Mouse (Mus musculus) spleen, postnatal 4 days (tissue): ENCODE results near the gene Zgrf1.

Experiments used
- DNase-seq, 2 experiments: peaks; one replicate each; pipeline ENCODE4 v3.0.0; 2022; ENCODE audit warnings: low spot score in 2 of 2

Gene Zgrf1

GRCm38 (mm10) chr3:127558201-127558600, 4.9 kb downstream of the Zgrf1 start:
- DNase-seq, result no peak

- no peak for DNase-seq
These were observed 9.7 kb downstream of the Zgrf1 start for GRCm38 (mm10) chr3:127562974-127563373.

DNA sequence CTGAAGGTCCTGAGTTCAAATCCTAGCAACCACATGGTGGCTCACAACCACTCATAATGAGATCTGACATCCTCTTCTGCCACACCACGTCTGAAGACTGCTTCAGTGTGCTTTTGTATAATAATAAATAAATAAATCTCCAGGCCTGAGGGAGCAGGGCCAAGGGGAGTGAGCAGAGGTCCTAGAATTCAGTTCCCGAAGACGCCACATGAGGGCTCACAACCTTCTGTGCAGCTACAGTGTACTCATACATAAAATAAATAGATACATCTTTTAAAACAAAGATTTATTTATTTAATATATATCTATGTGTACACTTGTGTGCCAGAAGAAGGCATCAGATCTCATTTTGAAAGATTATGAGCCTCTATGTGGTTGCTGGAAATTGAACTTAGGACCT, 11.8 kb downstream of the Zgrf1 start:
- no peak for DNase-seq

DNA sequence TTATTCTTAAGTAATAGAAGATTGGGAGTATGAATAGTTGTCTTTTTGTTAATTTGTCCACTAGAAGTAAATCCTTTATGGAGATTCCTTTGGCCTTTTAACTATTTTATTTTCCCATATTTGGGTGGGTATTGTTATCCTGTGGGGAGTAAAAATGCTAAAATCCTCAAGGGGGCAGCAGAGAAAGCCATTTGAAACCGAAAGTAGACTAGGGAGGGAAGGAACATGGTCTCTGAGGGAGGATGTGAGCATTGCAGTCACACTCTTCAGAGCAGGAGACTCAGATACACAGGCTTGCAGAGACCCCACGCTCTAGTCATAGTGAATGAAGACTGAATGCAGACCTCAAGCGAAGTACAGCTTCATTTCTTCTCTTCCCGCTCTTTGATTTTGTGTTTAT, 19.3 kb downstream of the Zgrf1 start:
- DNase-seq, result peak in 1 of 2 experiments; percentile 46

GRCm38 (mm10) chr3:127597136-127597535, 43.8 kb downstream of the Zgrf1 start:
- DNase-seq, result no peak

GRCm38 (mm10) chr3:127608109-127608508, 54.8 kb downstream of the Zgrf1 start:
- DNase-seq, result no peak

DNA sequence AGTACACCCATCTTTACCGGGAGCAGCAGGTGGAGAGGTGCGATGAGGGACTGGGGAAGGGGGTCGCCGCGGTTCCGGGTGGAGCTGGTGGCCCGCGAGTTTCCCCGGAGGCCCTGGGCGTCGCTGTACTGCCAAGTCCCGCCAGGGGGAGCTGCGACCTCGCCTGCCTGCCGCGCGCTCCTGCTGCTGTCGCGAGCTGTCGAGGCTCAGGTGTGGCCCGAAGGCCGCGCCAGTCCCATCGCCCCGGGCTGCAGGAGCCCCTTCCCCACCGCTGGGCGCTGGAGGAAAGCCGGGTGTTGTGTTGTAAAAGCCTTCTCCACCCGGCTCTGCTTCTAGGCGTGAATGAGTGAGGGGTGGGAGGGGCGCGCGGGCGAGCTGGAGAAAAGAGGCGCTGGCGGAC, 72.0 kb downstream of the Zgrf1 start:
- peak; percentile 72 to 91 for DNase-seq

DNA sequence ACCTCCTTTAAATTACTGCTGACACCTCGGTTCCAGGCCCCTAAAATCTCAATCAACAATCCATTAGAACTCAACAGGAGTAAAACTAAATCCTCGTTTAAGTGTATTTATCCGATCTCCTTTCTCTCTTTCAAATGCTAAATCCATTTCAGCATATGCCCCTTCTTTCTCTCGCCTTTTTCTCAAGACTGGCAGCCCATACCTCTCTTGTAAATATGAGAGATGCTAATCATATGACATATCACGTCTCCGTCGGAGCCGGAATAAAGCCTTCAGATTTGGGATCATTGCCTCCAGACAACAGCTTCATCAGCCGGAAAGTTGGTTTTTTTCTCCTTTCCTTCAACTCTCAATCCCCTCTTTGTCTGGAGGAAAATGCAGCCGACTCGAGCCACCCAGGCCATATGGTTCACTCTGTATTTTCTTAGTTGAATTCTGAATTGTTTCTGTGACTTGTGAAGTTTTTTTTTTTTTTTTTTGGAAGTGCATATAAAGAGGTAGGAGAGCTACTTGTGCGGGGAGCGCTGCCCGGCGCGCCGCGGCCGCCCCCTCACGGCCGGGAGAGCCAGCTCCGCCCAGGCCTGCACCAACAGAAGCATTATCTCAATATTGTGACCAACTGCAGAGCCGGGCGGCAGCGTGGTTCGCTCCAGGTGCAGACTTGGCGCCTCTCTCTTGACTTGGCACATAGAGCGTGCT, 72.6 kb downstream of the Zgrf1 start:
- peak in 1 of 2 experiments; percentile 61 for DNase-seq

GRCm38 (mm10) chr3:127626524-127626923, 73.2 kb downstream of the Zgrf1 start:
- no peak for DNase-seq

GRCm38 (mm10) chr3:127627151-127627955, 74.1 kb downstream of the Zgrf1 start:
- no peak for DNase-seq

DNA sequence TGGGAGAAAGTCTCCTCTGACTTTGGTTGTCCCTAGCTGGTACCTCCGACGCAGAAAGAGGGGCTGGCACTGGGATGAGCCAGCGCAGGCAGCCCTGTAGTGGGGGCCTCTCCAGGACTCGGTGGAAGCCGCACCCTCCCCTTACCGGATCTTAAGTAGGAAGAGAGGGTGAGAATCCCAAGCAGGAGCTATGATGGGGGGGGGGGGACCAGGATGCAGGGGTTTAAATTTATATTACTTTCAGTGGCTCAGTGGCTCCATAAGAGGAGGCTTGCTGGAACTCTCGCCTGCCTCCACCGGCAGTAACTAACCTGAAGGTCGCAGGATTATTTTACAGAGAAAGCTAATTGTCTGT, 74.6 kb downstream of the Zgrf1 start:
- DNase-seq, result no peak

GRCm38 (mm10) chr3:127628311-127629184, 75.3 kb downstream of the Zgrf1 start:
- no peak for DNase-seq

DNA sequence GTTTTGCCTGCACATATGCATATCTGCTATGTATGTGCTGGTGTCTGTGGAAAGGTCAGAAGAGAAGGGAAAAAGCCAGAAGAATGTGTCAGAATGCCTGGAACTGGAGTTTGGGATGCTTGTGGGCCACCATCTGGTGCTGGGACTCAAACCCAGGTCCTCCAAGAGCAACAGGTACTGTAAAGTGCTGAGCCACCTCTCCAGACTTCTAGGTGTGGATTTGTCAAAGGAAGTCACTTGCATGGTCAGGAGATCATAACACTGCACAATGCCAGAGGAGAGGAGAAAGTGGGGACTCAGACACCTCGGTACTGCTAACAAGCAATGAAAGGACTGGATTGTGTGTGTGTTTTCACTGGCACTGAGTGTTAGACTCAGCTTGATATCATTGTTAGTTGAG, 76.9 kb downstream of the Zgrf1 start:
- DNase-seq, result no peak

DNA sequence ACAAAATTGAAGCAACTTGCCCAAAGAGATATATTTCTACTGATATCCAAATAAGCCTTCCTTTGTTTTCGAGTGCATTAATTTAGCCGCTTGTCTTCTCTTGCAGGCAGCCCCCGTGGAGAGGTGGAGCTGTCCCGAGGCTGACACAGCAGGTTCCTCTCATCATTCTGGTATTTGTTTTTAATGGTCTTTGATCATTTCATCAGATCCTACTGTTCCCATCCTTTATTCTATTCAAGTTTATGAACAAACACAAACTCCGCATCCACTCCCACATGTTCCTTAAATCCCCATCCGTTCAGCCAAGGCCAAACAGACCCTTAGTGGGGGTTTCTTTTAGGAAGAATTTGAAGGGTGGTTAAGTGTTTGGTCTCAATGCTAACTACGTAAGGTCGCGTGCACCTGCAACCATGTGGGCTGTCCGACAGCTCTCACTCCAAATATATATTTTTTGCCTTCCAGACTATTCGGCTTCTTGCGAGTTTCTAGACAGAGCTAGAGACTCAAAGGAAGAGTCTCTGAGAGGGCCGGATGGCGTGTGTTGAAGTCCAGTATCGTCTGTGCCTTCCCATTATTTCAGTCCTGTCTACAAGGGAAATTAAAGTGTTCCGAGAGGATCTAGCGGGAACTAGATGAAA, 77.6 kb downstream of the Zgrf1 start:
- no peak for DNase-seq

- no peak for DNase-seq
These were observed 78.3 kb downstream of the Zgrf1 start for GRCm38 (mm10) chr3:127631582-127631981.

- no peak for DNase-seq
These were observed 79.2 kb downstream of the Zgrf1 start for GRCm38 (mm10) chr3:127632531-127632930.

DNA sequence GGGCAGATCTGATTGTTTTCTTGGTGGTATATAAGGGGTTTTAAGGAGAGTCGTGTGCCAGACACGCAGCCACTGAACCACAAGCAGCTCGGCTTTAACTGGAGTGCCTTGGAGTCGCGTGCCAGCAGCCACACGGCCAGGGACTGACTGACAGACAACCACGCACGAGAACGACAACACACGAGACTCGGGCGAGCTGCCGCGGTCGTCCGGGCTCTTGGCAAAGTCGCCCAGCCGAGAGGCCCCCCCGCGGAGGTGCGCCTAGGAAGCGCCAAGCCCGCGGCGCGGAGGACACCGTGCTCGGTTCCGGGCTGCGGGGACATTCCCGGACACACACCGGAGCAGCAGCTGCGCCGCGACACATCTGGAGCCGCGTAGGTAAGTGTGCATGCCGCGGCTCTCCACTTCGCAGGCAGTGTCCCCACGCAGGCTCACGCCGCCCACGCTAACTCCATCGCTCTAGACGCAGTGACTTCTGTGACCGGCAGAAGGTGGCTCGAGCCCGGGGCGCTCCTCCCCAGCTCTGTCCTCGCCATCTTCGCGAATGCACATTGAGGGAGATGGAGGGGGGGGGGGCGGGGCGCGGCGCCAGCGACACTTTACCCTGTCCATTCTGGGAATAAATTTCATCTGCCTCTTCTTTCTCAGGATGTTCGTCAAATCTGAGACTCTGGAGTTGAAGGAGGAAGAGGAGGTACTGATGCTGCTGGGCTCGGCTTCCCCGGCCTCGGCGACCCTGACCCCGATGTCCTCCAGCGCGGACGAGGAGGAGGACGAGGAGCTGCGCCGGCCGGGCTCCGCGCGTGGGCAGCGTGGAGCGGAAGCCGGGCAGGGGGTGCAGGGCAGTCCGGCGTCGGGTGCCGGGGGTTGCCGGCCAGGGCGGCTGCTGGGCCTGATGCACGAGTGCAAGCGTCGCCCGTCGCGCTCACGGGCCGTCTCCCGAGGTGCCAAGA, 80.1 kb downstream of the Zgrf1 start, which contains the start of gene Neurog2:
Neurog2 (plus strand) TSS at position 56 of the 953 bp plus-strand sequence.
- DNase-seq, result peak in 1 of 2 experiments; percentile 68

DNA sequence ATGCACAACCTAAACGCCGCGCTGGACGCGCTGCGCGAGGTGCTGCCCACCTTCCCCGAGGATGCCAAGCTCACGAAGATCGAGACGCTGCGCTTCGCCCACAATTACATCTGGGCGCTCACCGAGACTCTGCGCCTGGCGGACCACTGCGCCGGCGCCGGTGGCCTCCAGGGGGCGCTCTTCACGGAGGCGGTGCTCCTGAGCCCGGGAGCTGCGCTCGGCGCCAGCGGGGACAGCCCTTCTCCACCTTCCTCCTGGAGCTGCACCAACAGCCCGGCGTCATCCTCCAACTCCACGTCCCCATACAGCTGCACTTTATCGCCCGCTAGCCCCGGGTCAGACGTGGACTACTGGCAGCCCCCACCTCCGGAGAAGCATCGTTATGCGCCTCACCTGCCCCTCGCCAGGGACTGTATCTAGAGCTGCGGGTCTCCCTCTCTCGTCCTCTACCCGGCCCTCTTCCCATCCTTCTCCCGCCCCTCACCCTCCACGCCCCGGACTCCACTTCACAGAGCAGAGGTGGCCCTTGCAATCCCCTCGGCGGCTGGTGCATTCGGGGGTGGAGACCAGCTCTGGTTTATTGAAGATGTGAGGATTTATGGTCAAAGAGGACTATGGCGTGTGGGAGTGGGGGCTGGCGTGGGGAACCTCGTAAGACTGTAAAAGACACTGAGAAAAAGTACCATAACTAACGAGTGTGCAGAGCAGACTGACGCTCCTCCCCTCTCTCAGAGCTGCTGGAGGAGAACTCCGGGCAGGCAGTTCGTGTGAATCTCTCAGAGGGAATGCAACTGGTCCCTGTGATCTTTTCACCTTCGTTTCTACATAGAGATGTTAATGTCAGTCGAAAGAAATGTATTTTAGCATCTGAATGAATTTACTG, 81.1 kb downstream of the Zgrf1 start:
- DNase-seq, result peak; percentile 62 to 91

GRCm38 (mm10) chr3:127634984-127635349, 81.7 kb downstream of the Zgrf1 start:
- DNase-seq, result peak in 1 of 2 experiments; percentile 17
